Mouse (Mus musculus) MEL (cell line): ENCODE results near the gene Crxos.

Experiments
- CTCF ChIP-seq, 3 experiments: IDR thresholded peaks in 2 of 3; conservative IDR thresholded peaks in 1 of 3; 2 replicates each; pipeline ENCODE4 v1.5.1; 2011 to 2012; ENCODE audit warnings: low read length in 3 of 3, low read depth in 2 of 3, mild to moderate bottlenecking in 2 of 3, improper control_type of control experiment in 1 of 3, inconsistent platforms in 1 of 3, mixed read lengths in 1 of 3, moderate library complexity in 1 of 3; ENCODE audit not compliant: control insufficient read depth in 1 of 3, insufficient read depth in 1 of 3, poor library complexity in 1 of 3, severe bottlenecking in 1 of 3
- POLR2A ChIP-seq, 2 experiments: IDR thresholded peaks; 2 replicates each; pipeline ENCODE4 v1.6.1; 2011 to 2012; ENCODE audit warnings: low read length in 2 of 2, mild to moderate bottlenecking in 2 of 2, control low read depth in 1 of 2, improper control_type of control experiment in 1 of 2, low read depth in 1 of 2, moderate library complexity in 1 of 2; ENCODE audit not compliant: control insufficient read depth in 1 of 2, insufficient read depth in 1 of 2, poor library complexity in 1 of 2

DNA sequence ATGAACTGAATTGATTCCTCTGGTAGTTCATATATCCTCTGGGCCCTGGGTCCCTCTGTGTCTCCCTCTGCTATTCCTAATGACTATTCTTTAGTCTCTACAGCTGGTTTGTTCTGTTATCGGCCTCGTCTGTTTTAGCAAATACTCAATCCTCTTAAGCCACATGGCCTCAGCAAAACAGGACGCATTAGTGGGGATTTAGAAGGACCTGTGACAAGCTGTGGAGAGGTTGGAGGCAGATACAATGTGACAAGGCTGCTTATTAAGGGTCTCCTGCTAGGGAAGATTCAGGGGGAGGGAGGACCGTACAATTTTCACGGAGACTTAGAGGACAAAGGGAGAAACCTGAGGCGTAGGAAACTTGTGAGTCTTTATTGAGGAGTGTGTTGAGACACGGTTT lies 23.4 kb downstream of the Crxos start:
- TF ChIP-seq CTCF (IDR thresholded peaks at IDR 0.05 in 2 of 3, conservative IDR thresholded peaks at IDR 0.05 in 1 of 3; ENCODE audit: control insufficient read depth in 1 of 3, insufficient read depth in 1 of 3, low read depth in 2 of 3, low read length in 3 of 3, poor library complexity in 1 of 3, severe bottlenecking in 1 of 3) (no peak), POLR2A (IDR thresholded peaks at IDR 0.05; ENCODE audit: control insufficient read depth in 1 of 2, insufficient read depth in 1 of 2, low read depth in 1 of 2, low read length in 2 of 2, poor library complexity in 1 of 2) (no peak)
